Mouse (Mus musculus) layer of hippocampus, postnatal 36 days (tissue): ENCODE data around the gene Shmt2. TPM values are rescaled to one million over a fixed set of nuclear protein-coding genes. Genes with fewer than 3 reads are reported as not detected.

Experiments
- DNase-seq, 2 experiments: peaks; one replicate each; pipeline ENCODE4 v3.0.0; 2022
- total RNA-seq, 2 experiments: library from RNA; stranded (reverse); gene quantifications; 2 replicates each; pipeline ENCODE4 v1.2.3; 2021

Shmt2 gene
- total RNA-seq, 2 experiments from 2014 or later = 27.4 to 29.9 TPM

- DNase-seq = no peak
Measured at GRCm38 (mm10) chr10:127475175-127475574, 47.1 kb downstream of the Shmt2 start.

GRCm38 (mm10) chr10:127472722-127473121 is 49.5 kb downstream of the Shmt2 start:
- no peak for DNase-seq

GRCm38 (mm10) chr10:127471281-127471988 is 50.8 kb downstream of the Shmt2 start:
- DNase-seq = no peak

Other genes starting within 250 kb of the Shmt2 start
- 10 to 100 TPM; 36.5 to 52.5 TPM for gene Mbd6, start 233.4 kb downstream of the Shmt2 start, total RNA-seq
- gene Mars, start 210.7 kb downstream of the Shmt2 start, total RNA-seq = 10 to 100 TPM; 56.1 to 56.4 TPM
- gene Arhgap9, start 200.5 kb downstream of the Shmt2 start, total RNA-seq = 1 to 10 TPM in 1 of 2 experiments, under 1 TPM in 1; 0.86 to 1.0 TPM
- gene Gli1, start 180.5 kb downstream of the Shmt2 start, total RNA-seq = 1 to 10 TPM; 2.4 to 3.2 TPM
- gene Inhbe, start 168.0 kb downstream of the Shmt2 start, total RNA-seq = not detected
- gene Inhbc, start 152.0 kb downstream of the Shmt2 start, total RNA-seq = not detected
- 100 to 1,000 TPM; 153 to 163 TPM for gene R3hdm2, start 142.1 kb downstream of the Shmt2 start, total RNA-seq
- gene Stac3, start 20.8 kb downstream of the Shmt2 start, total RNA-seq = 1 to 10 TPM; 3.0 to 3.7 TPM
- gene Ndufa4l2, start 7.5 kb downstream of the Shmt2 start, total RNA-seq = 1 to 10 TPM; 3.5 to 4.8 TPM
- gene Nxph4, start 12.1 kb upstream of the Shmt2 start, total RNA-seq = 1 to 10 TPM; 1.3 to 1.7 TPM
- 100 to 1,000 TPM; 268 to 307 TPM for gene Lrp1, start 98.7 kb upstream of the Shmt2 start, total RNA-seq
- gene Stat6, start 120.5 kb upstream of the Shmt2 start, total RNA-seq = 1 to 10 TPM; 5.1 to 6.2 TPM
- gene Nemp1, start 144.5 kb upstream of the Shmt2 start, total RNA-seq = 1 to 10 TPM; 5.1 to 6.7 TPM
- 10 to 100 TPM; 42.7 to 43.8 TPM for gene Nab2, start 146.1 kb upstream of the Shmt2 start, total RNA-seq
- gene Myo1a, start 182.7 kb upstream of the Shmt2 start, total RNA-seq = 1 to 10 TPM; 1.0 to 1.3 TPM
- 1 to 10 TPM; 3.3 to 6.6 TPM for gene Tac2, start 202.0 kb upstream of the Shmt2 start, total RNA-seq
- gene Zbtb39, start 217.1 kb upstream of the Shmt2 start, total RNA-seq = 10 to 100 TPM; 10.0 to 11.7 TPM
- 1 to 10 TPM; 1.2 to 1.3 TPM for gene Gpr182, start 229.3 kb upstream of the Shmt2 start, total RNA-seq
- under 1 TPM; 0.13 to 0.15 TPM for gene Rdh1, start 237.3 kb upstream of the Shmt2 start, total RNA-seq
- not detected for gene Rdh16f1, start 237.3 kb upstream of the Shmt2 start, total RNA-seq